Mouse (Mus musculus) B cell, adult 62 days (primary cell): ENCODE measurements around the gene 1810010H24Rik. TPM values are rescaled to one million over a fixed set of nuclear protein-coding genes. Genes with fewer than 3 reads are reported as not detected.

Experiments
- total RNA-seq: library from RNA; stranded (reverse); gene quantifications from 4 replicates; pipeline ENCODE4 v1.2.4, GENCODE M21; 2023

1810010H24Rik gene
- 4.9 to 6.4 TPM (median 5.1 TPM) in 4 replicates for total RNA-seq

GRCm38 (mm10) chr11:107025411-107026321, at the start of gene 1810010H24Rik:
Gene 1810010H24Rik (plus strand): TSS chr11:107025681.

GRCm38 (mm10) chr11:106999151-106999948, 26.1 kb upstream of the 1810010H24Rik start, which contains the start of gene Kpna2:
Gene Kpna2 (minus strand): TSS chr11:106999541.

Other genes starting within 250 kb of the 1810010H24Rik start
- gene Polg2, start 246.1 kb upstream of the 1810010H24Rik start, total RNA-seq, result 50.8 to 63.0 TPM (median 58.9 TPM) in 4 replicates
- gene Ddx5, start 236.5 kb upstream of the 1810010H24Rik start, total RNA-seq, result 3,223 to 3,518 TPM (median 3,346 TPM) in 4 replicates
- gene Cep95, start 236.4 kb upstream of the 1810010H24Rik start, total RNA-seq, result 21.4 to 31.1 TPM (median 25.6 TPM) in 4 replicates
- gene Smurf2, start 105.0 kb upstream of the 1810010H24Rik start, total RNA-seq, result 47.9 to 57.2 TPM (median 52.7 TPM) in 4 replicates
- 19.2 to 26.8 TPM (median 24.7 TPM) in 4 replicates for gene Kpna2, start 26.1 kb upstream of the 1810010H24Rik start, total RNA-seq
- gene Bptf, start 106.4 kb downstream of the 1810010H24Rik start, total RNA-seq, result 171 to 178 TPM (median 177 TPM) in 4 replicates
- gene Nol11, start 163.7 kb downstream of the 1810010H24Rik start, total RNA-seq, result 36.4 to 46.2 TPM (median 39.9 TPM) in 4 replicates